Mouse (Mus musculus) heart, postnatal 10 days (tissue): ENCODE results near the gene Ehbp1l1. TPM values are rescaled to one million over a fixed set of nuclear protein-coding genes. Genes with fewer than 3 reads are reported as not detected.
"Not testable (repeated sequence)": the region's sequence is repeated elsewhere in the genome, so short reads cannot be mapped to it uniquely, and the experiment has no call there.

Experiments used
- DNase-seq, 2 experiments: peaks; one replicate each; pipeline ENCODE4 v3.0.0; 2021
- intact Hi-C: fragments of 180-260 bp; cut with DNase I; formaldehyde crosslinking; loops from one replicate; pipeline ENCODE4 v1.15.1; 2025
- total RNA-seq, 2 experiments: library from RNA; stranded (reverse); gene quantifications; 2 replicates each; pipeline ENCODE4 v1.2.3; 2021

Ehbp1l1 gene
- total RNA-seq, 2 experiments from 2014 or later: 154 to 161 TPM

DNA sequence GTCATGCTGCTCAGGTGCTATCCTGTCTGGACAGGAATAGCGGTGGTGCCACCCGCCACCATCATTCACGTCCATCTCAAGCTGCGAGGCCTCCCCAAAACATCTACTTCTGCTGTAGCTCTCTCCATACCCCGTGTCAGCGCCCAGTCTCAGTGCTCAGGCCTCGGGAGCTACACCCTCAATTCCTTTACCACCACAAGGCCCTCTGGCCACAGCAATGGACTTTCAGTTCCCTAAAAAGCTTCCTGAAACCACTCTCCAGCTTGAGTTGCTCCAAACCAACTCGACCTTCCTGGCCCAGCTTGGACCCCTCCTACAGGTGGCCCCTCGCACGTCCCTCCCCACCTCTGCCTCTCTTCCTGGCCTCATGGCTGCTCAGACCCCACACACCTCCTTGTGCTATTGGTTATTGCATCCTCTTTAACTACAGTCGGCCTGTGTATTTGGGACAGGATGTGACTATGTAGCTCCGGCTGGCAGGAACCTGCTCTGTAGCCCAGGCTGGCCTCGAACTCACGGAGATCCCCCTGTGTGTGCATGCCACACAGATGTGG, 14.1 kb downstream of the Ehbp1l1 start:
- DNase-seq: no peak

DNA sequence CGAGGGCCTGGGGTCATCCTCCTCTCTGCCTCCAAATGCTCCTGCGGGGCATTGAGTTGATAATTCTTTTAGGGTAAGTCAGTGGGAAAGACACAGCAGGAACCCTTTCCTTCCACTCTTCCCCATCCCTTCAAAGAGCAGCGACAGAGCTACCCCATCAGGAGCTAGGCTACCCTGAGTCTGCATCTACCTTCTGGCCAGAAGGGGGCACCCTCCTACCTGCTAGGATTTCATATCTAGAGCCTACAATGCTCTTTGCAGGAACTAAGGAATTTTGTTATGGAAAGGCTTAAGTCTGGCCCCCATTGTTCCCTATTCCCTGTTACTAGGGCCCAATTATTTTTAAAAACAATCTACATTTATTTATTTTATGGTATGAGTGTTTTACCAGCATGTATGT, 14.9 kb downstream of the Ehbp1l1 start:
- intact Hi-C loops: loop anchor here (1.0 kb wide), 2 partner anchors 17 to 69 kb away; no protein-coding TSS in a partner anchor
- peak; percentile 72 to 82 for DNase-seq

More for the DNA sequence above, 14.1 kb downstream of the Ehbp1l1 start:
- intact Hi-C loops: loop anchor here (1.0 kb wide), 2 partner anchors 16 to 68 kb away; no protein-coding TSS in a partner anchor

DNA sequence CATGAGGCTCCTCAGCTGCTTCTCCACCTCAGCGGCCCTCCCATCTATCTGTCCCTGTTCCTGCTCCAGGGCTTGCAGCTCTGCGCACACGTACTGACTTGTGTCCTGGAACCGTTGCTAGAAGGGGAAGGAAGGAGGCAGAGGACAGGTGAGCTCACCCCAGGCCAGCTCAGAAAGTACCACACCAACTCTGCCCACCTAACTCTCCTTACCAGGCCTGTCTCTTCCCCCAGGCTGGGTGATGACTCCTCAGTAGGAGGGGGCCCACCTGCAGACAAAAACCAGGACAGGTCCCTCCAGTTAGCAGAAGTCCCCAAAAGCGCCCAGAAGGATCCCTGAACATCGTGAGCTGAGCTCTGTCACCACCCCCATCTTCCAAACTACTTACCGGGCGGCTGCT, 15.5 kb downstream of the Ehbp1l1 start:
- DNase-seq: no peak
- intact Hi-C loops: no loop called here

DNA sequence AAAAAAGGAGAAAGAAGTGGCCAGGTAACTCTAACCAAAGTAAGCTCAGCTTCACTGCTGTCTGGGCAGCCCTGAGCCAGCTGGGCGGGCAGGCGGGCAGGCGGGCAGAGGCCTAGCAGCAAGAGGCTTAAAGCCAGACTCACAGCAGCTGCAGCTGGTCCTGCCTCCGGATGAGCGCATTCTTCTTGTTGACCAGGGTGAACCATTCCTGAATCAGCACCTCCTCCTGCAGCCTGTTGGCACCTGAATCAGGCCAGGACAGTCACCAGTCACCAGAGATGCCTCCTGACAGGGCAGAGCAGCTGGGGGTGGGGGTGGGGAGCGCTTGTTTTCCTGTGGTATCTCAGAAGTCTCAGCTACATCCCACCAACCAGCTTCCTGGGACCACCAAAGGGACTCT, 16.0 kb downstream of the Ehbp1l1 start:
- intact Hi-C loops: no loop called here
- no peak for DNase-seq

DNA sequence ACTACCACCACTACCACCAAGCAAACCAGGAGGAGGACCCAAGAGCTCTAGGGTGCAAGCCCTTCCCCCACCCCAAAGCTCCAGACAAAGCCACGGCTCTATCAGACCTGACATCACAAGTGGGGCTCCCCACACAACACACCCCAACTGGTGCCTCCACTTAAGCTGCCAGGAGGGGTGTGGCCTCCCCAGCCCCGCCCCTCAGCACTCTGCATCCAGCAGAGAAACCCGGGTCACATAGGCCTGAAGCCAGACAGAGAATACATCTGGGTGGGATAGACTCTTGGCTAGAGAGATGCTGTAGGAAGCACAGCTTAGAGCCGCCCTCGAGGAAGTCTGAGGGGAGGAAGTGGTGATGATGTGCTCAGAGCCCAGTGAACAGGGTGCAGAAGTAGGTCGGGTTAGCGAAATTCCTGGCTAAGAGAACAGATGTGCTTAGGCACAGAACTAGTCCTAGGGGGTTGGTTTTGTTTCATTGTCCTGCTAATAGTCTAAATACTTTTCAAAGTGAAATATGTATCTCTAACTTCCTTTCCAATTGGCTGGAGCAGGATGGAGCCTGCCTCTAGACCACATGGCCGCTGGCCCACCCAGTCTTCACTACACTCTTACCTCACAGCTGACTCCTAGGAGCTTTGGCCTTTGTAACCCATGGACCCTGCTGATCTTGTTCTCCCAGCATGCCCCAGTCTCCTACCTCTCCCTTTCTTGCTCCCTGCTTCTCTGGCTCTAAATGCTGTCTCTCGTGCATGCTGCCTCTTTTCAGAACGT, 21.1 kb downstream of the Ehbp1l1 start:
- peak in 1 of 2 experiments; percentile 67 for DNase-seq
- intact Hi-C loops: no loop called here

DNA sequence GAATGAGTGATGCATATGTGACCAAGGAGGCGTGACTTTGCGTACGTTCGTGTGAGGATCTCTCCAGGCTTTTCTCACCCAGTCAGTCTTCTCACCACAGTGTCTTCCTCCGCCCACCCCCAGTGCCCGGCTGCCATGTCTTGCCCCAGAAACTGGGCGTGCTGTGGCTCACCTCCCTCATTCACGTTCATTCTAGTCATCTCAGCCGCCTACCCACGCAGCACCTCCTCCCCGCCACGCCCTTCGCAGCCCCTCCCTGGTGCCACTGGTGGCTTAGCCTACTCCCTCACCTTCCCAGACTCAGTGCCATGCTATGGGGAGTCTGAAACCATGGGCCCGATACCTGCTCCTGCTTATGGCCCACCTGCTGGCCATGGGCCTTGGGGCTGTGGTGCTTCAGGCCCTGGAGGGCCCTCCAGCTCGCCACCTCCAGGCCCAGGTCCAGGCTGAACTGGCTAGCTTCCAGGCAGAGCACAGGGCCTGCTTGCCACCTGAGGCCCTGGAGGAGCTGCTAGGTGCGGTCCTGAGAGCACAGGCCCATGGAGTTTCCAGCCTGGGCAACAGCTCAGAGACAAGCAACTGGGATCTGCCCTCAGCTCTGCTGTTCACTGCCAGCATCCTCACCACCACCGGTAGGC, 21.8 kb downstream of the Ehbp1l1 start, which contains the start of gene Kcnk7:
TSS of gene Kcnk7 (plus strand) at position 205 of the 638 bp plus-strand sequence.
- intact Hi-C loops: no loop called here
- DNase-seq: no peak

DNA sequence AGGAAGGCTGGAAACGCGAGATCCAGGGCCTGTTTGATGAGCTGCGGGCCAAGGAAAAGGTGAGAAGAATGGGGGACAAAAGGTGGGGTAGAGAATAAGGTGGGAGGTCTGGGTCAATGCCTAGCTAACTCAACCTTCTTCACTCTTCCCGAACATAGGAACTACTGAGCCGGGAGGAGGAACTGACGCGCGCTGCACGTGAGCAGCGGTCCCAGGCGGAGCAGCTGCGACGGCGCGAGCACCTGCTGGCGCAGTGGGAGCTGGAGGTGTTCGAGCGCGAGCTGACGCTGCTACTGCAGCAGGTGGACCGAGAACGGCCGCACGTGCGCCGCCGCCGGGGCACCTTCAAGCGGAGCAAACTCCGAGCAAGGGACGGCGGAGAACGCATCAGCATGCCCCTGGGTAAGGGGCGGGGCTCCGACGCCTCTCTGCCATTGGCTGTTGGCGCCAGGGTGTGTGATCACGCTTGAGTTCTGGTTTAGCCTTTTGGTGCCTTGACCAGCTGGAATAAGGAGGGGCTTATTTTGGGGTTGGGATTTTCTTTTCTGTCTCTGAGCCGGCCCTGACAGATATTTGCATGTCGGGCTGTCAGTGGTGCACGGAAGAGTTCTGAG, 30.2 kb downstream of the Ehbp1l1 start:
- no peak for DNase-seq
- intact Hi-C loops: no loop called here

DNA sequence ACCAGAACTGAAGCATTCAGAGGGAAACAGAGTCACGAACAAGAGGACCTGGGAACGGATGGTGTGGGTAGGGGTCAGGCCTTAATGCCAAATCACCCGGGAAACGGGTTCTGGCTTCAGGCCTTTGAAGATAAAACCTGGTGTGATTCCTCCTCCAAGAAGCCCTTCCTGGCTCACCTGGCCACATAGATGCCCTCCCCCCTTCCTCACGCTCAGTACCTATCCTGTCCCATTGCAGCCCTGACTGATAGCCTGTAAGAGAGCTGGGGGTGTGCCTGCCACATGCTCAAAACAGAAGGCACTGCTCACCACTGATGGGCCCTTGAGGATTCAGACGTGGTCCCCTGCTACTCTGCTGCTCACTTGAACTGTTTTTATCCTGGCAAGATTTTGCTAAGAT, 32.3 kb downstream of the Ehbp1l1 start:
- intact Hi-C loops: loop anchor here (2.0 to 5.0 kb wide), 3 partner anchors 31 to 158 kb away; partner anchors contain the start of genes Scyl1 and Sipa1
- no peak for DNase-seq

DNA sequence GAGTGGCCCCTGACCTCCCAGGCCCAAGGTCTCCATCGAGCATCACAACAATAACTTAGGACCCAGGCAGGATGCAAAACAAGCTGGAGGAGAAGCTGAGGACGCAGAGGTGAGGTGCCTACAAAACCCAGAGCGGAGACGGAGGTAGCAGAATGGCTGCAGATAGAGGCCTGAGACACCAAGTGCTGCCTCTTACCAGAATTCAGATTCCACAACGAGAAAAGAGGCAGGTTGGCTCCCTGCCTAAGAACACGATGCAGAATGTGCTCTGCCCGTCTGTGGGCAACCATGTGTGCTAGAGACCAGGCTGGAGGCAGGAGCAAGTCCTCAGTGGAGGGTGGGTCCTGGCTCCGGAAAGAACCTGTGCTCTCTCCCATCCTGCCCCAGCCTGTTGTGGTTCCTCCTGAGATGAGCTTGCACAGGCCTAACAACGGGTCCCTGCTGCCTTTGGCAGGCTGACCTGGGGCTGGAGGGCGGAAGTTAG, 33.2 kb downstream of the Ehbp1l1 start:
- peak in 1 of 2 experiments; percentile 53 for DNase-seq
- intact Hi-C loops: loop anchor here (1.0 to 5.0 kb wide), 4 partner anchors 30 to 159 kb away; partner anchors contain the start of genes Scyl1 and Sipa1

DNA sequence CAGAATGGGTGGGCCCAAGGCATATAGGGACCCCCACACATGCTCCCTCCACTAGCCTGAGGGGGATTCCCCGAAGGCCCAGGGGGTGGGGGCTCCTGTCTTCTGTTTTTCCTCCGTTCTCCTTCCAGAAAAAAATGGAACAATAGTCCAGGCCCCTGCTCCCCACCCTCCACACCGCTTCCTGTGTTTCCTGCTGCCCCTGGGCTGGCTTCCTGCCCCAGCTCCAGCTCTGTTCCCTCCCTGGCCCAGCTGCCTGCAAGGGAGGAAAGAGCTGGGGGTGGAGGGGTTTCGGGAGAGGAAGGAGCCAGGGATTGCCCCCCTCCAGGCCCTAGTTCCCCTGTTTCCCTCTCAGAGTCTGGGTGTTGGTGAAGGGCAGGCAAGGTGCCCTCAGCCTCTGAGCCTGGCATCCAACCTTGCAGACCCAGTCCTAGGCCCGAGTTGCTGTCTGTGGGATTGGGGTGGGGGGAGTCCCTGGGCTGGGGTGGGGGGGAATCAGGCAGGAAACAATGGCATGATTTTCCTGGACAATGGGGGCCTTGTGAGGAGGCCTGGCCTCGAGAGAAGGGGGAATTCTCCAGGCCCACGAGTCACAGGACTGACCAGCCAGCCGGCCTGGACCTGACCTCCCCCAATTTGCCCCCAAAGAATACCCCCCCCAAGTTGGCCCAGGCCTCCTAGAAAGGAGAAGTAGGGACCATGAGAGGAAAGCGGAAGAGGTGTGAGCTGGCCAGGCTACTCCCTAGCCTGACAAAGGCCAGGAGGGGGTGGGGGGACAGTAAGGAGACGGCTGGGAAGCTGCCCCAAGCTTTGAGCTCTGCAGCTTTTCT, 33.8 kb downstream of the Ehbp1l1 start:
- intact Hi-C loops: loop anchor here (1.0 to 5.0 kb wide), 4 partner anchors 29 to 160 kb away; partner anchors contain the start of genes Scyl1 and Sipa1
- peak; percentile 79 to 80 for DNase-seq

DNA sequence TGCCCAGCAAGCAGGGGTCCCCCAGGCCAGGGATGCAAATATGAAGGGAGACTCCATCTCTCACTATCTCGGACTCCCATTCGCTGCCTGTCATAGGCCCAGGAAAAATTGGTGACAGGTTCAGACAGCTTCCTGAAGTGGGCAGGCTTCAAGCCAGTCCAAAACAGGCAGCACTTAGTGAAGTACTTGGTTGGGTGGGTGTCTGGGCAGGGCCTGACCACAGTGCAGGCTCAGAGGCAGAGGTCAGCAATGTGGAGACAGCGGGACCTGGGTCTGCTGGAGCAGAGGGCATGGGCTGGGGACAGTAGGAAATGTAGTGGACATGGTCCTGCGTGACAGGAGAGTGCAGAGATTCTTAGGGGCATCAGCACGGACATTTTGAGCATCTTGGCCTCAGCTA, 34.5 kb downstream of the Ehbp1l1 start:
- intact Hi-C loops: loop anchor here (5.0 kb wide), 2 partner anchors 81 to 161 kb away; partner anchors contain the start of gene Scyl1
- peak in 1 of 2 experiments; percentile 47 for DNase-seq

DNA sequence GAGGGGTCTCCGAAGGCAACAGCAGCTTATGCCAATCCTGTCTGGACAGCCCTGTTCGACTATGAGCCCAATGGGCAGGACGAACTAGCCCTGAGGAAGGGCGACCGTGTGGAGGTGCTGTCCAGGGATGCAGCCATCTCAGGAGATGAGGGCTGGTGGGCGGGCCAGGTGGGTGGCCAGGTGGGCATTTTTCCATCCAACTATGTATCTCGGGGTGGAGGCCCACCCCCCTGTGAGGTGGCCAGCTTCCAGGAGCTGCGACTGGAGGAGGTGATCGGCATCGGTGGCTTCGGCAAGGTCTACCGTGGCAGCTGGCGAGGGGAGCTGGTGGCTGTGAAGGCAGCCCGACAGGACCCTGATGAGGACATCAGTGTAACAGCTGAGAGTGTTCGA, 35.8 kb downstream of the Ehbp1l1 start:
- DNase-seq: peak in 1 of 2 experiments; percentile 32
- intact Hi-C loops: loop anchor here (5.0 kb wide), 2 partner anchors 82 to 162 kb away; partner anchors contain the start of gene Scyl1

DNA sequence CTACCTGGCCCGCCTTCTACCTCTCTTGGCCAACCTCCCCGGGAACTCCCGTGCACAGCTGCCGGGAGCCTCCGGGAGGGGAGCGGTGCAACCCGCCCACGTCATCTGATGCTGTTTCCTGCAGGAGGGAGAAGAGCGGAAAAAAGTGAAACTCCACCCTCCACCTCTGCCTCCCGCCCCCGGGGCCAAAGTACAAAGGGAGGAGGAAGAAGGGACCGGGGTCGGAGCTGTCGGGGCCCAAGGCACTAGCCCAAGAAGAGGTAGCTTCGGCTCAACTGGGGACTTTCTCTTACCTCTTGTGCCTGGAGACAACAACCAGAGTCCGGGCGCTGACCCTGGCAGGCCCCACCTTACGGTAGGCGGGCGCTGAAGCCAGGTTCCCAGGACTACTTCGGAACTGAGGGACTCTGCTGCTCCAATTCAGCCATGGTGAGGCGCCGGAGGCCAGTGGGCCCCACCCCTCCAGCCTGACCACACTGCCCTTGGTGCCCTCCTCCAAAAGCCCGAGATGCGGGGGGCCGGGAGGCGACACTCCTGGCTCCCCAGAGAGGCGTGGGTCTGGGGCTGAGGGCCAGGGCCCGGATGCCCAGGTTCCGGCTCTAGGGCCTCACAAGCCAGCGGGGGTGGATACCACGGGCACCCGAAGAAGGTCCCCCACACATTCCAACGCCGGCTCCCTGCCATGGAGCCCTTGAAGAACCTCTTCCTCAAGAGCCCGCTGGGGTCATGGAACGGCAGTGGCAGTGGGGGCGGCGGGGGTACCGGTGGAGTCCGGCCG, 36.4 kb downstream of the Ehbp1l1 start:
- DNase-seq: peak; percentile 91 to 93
- intact Hi-C loops: loop anchor here (2.0 to 5.0 kb wide), 3 partner anchors 83 to 199 kb away; partner anchors contain the start of genes Cfl1 and Scyl1

DNA sequence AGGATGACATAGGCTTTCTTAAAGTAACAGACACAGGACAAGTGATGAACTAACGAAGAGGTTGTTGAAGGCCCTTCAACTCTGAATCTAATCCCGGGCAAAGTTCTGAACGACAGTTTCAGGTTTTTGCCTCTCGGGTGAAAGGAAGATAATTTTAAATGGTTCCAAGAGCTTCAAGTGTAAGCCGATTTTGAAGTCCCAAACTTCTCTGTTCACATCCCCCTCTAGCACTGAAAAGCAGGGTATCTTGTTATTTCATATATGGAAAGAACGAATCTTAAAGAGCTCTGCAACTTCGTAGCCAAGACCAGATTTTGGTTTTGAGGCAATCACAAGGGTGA, 37.1 kb downstream of the Ehbp1l1 start:
- no peak for DNase-seq
- intact Hi-C loops: loop anchor here (2.0 kb wide), 1 partner anchor 198 kb away; the partner anchor contains the start of gene Cfl1

DNA sequence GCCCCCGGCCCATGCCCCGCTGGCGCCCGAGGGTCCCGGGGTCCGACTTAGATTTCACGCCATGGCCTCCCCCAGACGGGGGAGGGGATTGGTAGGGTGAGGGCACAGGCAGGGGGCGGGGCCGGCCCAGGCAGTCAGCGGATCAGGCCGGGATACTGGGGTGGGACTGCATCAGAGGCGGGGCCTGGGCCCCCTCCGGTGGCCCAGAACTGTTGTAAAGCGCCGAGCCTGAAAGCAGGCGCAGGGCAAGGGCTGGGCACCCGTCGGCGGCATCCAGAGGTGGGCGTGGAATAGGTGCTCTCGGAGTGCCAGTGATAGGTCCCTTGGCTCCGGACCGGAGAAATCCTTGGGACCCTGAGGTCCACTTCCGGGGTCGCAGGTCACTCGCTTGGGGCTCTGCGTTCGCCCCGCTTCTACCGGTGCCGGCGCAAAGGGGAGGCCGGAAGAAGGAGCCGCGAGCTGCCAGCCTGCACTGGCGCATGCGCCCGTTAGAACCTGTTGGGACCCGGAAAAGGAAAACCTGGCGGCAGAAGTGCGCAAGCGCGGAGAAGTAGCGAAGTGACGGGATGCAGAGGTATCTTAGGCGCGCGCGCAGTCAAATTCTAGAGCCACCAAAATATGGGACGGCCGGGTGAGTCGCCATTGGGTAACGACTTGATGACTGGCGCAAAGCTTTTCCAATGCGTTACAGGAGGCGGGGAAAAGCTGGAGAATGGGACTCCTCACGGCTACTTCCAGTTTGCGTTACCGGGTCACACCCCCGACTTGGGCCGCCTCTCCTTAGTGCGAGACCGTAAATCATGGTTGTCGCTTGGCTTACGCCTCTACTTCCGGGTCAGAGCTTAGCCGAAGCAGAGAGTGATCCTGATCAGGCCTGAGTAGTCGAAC, 37.7 kb downstream of the Ehbp1l1 start, which contains the start of the genes Map3k11 and Pcnx3:
TSS of gene Map3k11 (plus strand) at position 543 of the 888 bp plus-strand sequence.
TSS of gene Pcnx3 (minus strand) at position 709 of the 888 bp plus-strand sequence.
- peak; percentile 97 to 98 for DNase-seq
- intact Hi-C loops: loop anchor here (2.0 kb wide), 1 partner anchor 198 kb away; the partner anchor contains the start of gene Cfl1

DNA sequence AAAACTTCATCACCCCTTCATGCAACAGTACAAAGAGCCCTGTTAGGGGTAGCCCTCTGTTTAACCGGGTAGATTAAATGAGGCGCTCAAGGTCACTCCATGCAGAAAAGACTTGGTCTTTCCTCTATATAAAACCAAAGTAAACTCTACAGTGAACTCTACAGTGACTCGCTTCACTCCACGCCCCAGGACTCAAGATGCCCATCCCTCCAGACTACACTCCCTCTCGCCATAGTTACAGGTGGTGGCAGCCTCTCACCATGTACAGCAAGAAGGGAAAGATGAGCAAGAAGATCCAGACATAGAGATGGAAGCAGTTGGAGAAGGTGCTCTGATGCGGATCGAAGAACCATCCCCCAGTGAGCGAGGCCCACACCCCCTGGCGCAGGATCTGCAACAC, 38.4 kb downstream of the Ehbp1l1 start:
- intact Hi-C loops: loop anchor here (2.0 kb wide), 1 partner anchor 197 kb away; the partner anchor contains the start of gene Cfl1
- no peak for DNase-seq

DNA sequence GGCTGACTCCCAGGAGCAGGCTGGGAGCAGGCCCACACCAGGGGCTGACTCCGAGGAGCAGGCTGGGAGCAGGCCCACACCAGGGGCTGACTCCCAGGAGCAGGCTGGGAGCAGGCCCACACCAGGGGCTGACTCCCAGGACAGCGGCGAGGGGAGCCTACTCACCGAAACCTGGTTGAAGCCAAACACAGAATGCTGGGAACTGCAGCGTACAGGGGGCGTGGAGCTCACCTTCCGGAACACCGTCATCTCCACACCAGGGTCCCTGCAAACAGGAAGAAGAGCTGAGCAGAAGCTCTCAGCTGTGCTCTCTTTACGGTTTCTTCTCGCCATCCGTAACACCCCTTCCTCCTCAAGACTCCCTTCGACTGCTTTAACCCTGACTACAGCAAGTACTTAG, 39.2 kb downstream of the Ehbp1l1 start:
- DNase-seq, intact Hi-C loops: not testable (repeated sequence)
